Mouse (Mus musculus) heart, postnatal 0 days (tissue): Measurements from ENCODE around the gene Unc119. TPM values are rescaled to one million over a fixed set of nuclear protein-coding genes. Genes with fewer than 3 reads are reported as not detected.

Experiments
- ATAC-seq: fragments of 200-750 bp; cut with Nextera tagmentation; 2 replicates; pipeline ENCODE4 v1.8.0; 2017; ENCODE audit warnings: low read depth, moderate number of reproducible peaks, moderate library complexity; ENCODE audit not compliant: insufficient read depth
- DNase-seq: peaks from one replicate; pipeline ENCODE4 v3.0.0-alpha.2; 2016; ENCODE audit warnings: low spot score
- H3K27ac ChIP-seq: fragments of 300-500 bp; sonication (generic); 2 replicates; pipeline ENCODE4 v1.5.1; 2014; ENCODE audit warnings: low read depth, mild to moderate bottlenecking
- H3K27me3 ChIP-seq: fragments of 300-500 bp; sonication (generic); 2 replicates; pipeline ENCODE4 v1.6.1; 2014; ENCODE audit warnings: low read length, mixed read lengths; ENCODE audit not compliant: control insufficient read depth, insufficient read depth
- H3K36me3 ChIP-seq: fragments of 300-500 bp; sonication (generic); replicated peaks from 2 replicates; pipeline ENCODE4 v1.6.1; 2014; ENCODE audit warnings: low read length, mixed read lengths; ENCODE audit not compliant: control insufficient read depth, insufficient read depth
- H3K4me1 ChIP-seq: fragments of 300-500 bp; sonication (generic); 2 replicates; pipeline ENCODE4 v1.6.1; 2014; ENCODE audit warnings: antibody characterized with exemption; ENCODE audit not compliant: control insufficient read depth, insufficient read depth
- H3K4me2 ChIP-seq: fragments of 300-500 bp; sonication (generic); 2 replicates; pipeline ENCODE4 v1.6.1; 2014; ENCODE audit warnings: low read depth, mild to moderate bottlenecking, low read length, moderate library complexity
- H3K4me3 ChIP-seq: fragments of 300-500 bp; sonication (generic); 2 replicates; pipeline ENCODE4 v1.5.1; 2014; ENCODE audit warnings: low read depth, low read length
- H3K9ac ChIP-seq: fragments of 300-500 bp; sonication (generic); replicated peaks from 2 replicates; pipeline ENCODE4 v1.6.1; 2014; ENCODE audit warnings: low read depth, low read length, mixed read lengths
- H3K9me3 ChIP-seq: fragments of 300-500 bp; sonication (generic); replicated peaks from 2 replicates; pipeline ENCODE4 v1.6.1; 2016; ENCODE audit warnings: low read length; ENCODE audit not compliant: control insufficient read depth
- CTCF ChIP-seq: IDR thresholded peaks from 2 replicates; pipeline ENCODE4 v1.5.1; 2016; ENCODE audit warnings: antibody characterized with exemption, control low read depth, low read depth
- EP300 ChIP-seq: IDR thresholded peaks from 2 replicates; pipeline ENCODE4 v1.6.1; 2016; ENCODE audit warnings: antibody characterized with exemption, low read depth
- WGBS: fragments of 180-500 bp; shearing (Covaris S2); extraction: QIAGEN DNeasy Blood & Tissue Kit; methylation state at CpG from one replicate; pipeline ENCODE4 v1.1.7; 2014; 5-methylcytosine and 5-hydroxymethylcytosine counted together
- polyA plus RNA-seq: library from polyadenylated mRNA; unstranded; fragments of >200 nt; fragmentation: Nextera tagmentation; extraction: Ambion mirVana; gene quantifications from 2 replicates; pipeline ENCODE4 v1.2.1, GENCODE M21; 2015
- total RNA-seq: library from RNA; depleted of rRNA; stranded (reverse); fragments of >200 nt; gene quantifications from 2 replicates; pipeline ENCODE4 v1.2.3, GENCODE M21; 2014; ENCODE audit warnings: low replicate concordance

The Unc119 gene
- total and polyA plus RNA-seq, 2 experiments from 2014 or later: 20.9 to 57.3 TPM

GRCm38 (mm10) chr11:78332676-78333075, 10.6 kb upstream of the Unc119 start:
- no peaks in the 10 kb centered on the region for H3K27me3 ChIP-seq
- no peak overlapping the region for H3K4me3 ChIP-seq
- TF ChIP-seq CTCF (no peak), EP300 (no peak)
- peaks cover 18% of the 10 kb centered on the region for H3K36me3 ChIP-seq
- peaks cover 9% of the 10 kb centered on the region; the same call in 1 of the 2 replicates for H3K4me1 ChIP-seq
- H3K27ac ChIP-seq: no peak overlapping the region
- ATAC-seq (no peak), DNase-seq (no peak)
- WGBS: 93% methylated on average over 12 of the region's 12 CpGs
- H3K9ac ChIP-seq: no peak overlapping the region
- H3K4me2 ChIP-seq: no peak overlapping the region
- no peaks in the 10 kb centered on the region for H3K9me3 ChIP-seq

GRCm38 (mm10) chr11:78333992-78334391, 9.3 kb upstream of the Unc119 start:
- no peak for TF ChIP-seq EP300
- TF ChIP-seq CTCF: no peak
- Histone ChIP-seq H3K27me3 (no peaks in the 10 kb centered on the region), H3K27ac (no peak overlapping the region), H3K4me3 (no peak overlapping the region), H3K4me1 (peaks cover 4% of the 10 kb centered on the region; the same call in 1 of the 2 replicates), H3K9me3 (no peaks in the 10 kb centered on the region), H3K9ac (no peak overlapping the region), H3K4me2 (no peak overlapping the region), H3K36me3 (peaks cover 23% of the 10 kb centered on the region)
- 89% methylated on average over 5 of the region's 5 CpGs for WGBS
- ATAC-seq (no peak), DNase-seq (no peak)

- H3K4me1 ChIP-seq: no peaks in the 10 kb centered on the region
Measured at GRCm38 (mm10) chr11:78337040-78337439, 6.2 kb upstream of the Unc119 start.

GRCm38 (mm10) chr11:78341702-78342101, 1.6 kb upstream of the Unc119 start:
- H3K9ac ChIP-seq: no peak overlapping the region
- peaks cover 19% of the 10 kb centered on the region; the same call in 1 of the 2 replicates for H3K36me3 ChIP-seq
- ATAC-seq (no peak), DNase-seq (no peak)
- no peak for TF ChIP-seq CTCF
- no peak overlapping the region for H3K4me2 ChIP-seq
- H3K9me3 ChIP-seq: no peaks in the 10 kb centered on the region
- H3K27me3 ChIP-seq: no peaks in the 10 kb centered on the region
- no peak overlapping the region for H3K4me3 ChIP-seq
- peaks cover 24% of the 10 kb centered on the region for H3K4me1 ChIP-seq
- H3K27ac ChIP-seq: no peak overlapping the region
- WGBS: 68% methylated on average over 12 of the region's 12 CpGs

More at GRCm38 (mm10) chr11:78337040-78337439, 6.2 kb upstream of the Unc119 start:
- Histone ChIP-seq H3K9me3 (no peaks in the 10 kb centered on the region), H3K4me3 (no peak overlapping the region), H3K27ac (no peak overlapping the region), H3K4me2 (no peak overlapping the region), H3K9ac (no peak overlapping the region), H3K27me3 (no peaks in the 10 kb centered on the region), H3K36me3 (peaks cover 34% of the 10 kb centered on the region)
- DNase-seq: no peak
- 89% methylated on average over 8 of the region's 8 CpGs for WGBS
- TF ChIP-seq EP300 (no peak), CTCF (no peak)
- no peak for ATAC-seq

GRCm38 (mm10) chr11:78344328-78344889, 1.1 kb downstream of the Unc119 start:
- H3K9me3 ChIP-seq: no peaks in the 10 kb centered on the region
- no peaks in the 10 kb centered on the region for H3K27me3 ChIP-seq
- no peak for TF ChIP-seq EP300
- no peak for TF ChIP-seq CTCF
- peak overlapping the region; percentile 98 for H3K4me2 ChIP-seq
- ATAC-seq: no peak
- peak overlapping the region; percentile 70; the same call in 1 of the 2 replicates for H3K27ac ChIP-seq
- H3K4me1 ChIP-seq: peaks cover 27% of the 10 kb centered on the region
- 38% methylated on average over 6 of the region's 6 CpGs for WGBS
- H3K36me3 ChIP-seq: peaks cover 13% of the 10 kb centered on the region; the same call in 1 of the 2 replicates
- H3K9ac ChIP-seq: peak overlapping the region; percentile 68; the same call in 1 of the 2 replicates
- peak overlapping the region; percentile 76 for H3K4me3 ChIP-seq
- DNase-seq: no peak
